Mouse (Mus musculus) MEL (cell line): ENCODE measurements at regions not wholly inside any gene's neighbourhood (a gene's known extent, or its start where the extent isn't known, plus 50 kb on each side); places are given as distances from the start of the nearest gene placed in this dataset.
A peak's percentile ranks its signal among the peaks of the same experiment; 100 is the strongest.

Experiments
- DNase-seq: peaks from one replicate; pipeline ENCODE4 v3.0.0; 2011; ENCODE audit warnings: low read depth, low spot score
- H3K27ac ChIP-seq: 2 replicates; pipeline ENCODE4 v1.5.1; 2012; ENCODE audit warnings: low read depth, mild to moderate bottlenecking, control low read depth, low read length, moderate library complexity; ENCODE audit not compliant: control insufficient read depth
- H3K27me3 ChIP-seq, 2 experiments: fragments of 150-350 bp in 1 of 2; sonication (generic) in 1 of 2; 2 replicates each; pipeline ENCODE4 v1.6.1; 2012; ENCODE audit warnings: low read length in 2 of 2, mild to moderate bottlenecking in 2 of 2, improper control_type of control experiment in 1 of 2, moderate library complexity in 1 of 2; ENCODE audit not compliant: insufficient read depth in 2 of 2, control insufficient read depth in 1 of 2
- H3K36me3 ChIP-seq, 2 experiments: 2 replicates each; pipeline ENCODE4 v1.6.1; 2012 to 2014; ENCODE audit warnings: low read length in 2 of 2, improper control_type of control experiment in 1 of 2, inconsistent platforms in 1 of 2, mild to moderate bottlenecking in 1 of 2; ENCODE audit not compliant: insufficient read depth in 2 of 2, control insufficient read depth in 1 of 2
- H3K4me1 ChIP-seq, 2 experiments: fragments of 150-350 bp in 1 of 2; sonication (generic) in 1 of 2; 2 replicates each; pipeline ENCODE4 v1.6.1; 2012; ENCODE audit warnings: low read length in 2 of 2, improper control_type of control experiment in 1 of 2, mild to moderate bottlenecking in 1 of 2; ENCODE audit not compliant: insufficient read depth in 2 of 2, control insufficient read depth in 1 of 2
- H3K4me3 ChIP-seq, 2 experiments: fragments of 150-350 bp in 1 of 2; sonication (generic) in 1 of 2; 2 replicates each; pipeline ENCODE4 v1.5.1; 2012; ENCODE audit warnings: low read depth in 2 of 2, low read length in 2 of 2, mild to moderate bottlenecking in 2 of 2, moderate library complexity in 2 of 2, control low read depth in 1 of 2, improper control_type of control experiment in 1 of 2; ENCODE audit not compliant: control insufficient read depth in 1 of 2, insufficient read depth in 1 of 2
- H3K79me2 ChIP-seq: 2 replicates; pipeline ENCODE4 v1.6.1; 2012; ENCODE audit warnings: mild to moderate bottlenecking, low read length, moderate library complexity; ENCODE audit not compliant: control insufficient read depth, poor library complexity, insufficient read depth
- H3K9ac ChIP-seq: 2 replicates; pipeline ENCODE4 v1.6.1; 2012; ENCODE audit warnings: low read depth, mild to moderate bottlenecking, control low read depth, low read length, moderate library complexity; ENCODE audit not compliant: control insufficient read depth, poor library complexity, severe bottlenecking
- H3K9me3 ChIP-seq: fragments of 150-350 bp; sonication (generic); replicated peaks from 2 replicates; pipeline ENCODE4 v1.6.1; 2012; ENCODE audit warnings: mild to moderate bottlenecking, low read length, improper control_type of control experiment, moderate library complexity; ENCODE audit not compliant: insufficient read depth
- CHD1 ChIP-seq: IDR thresholded peaks from 2 replicates; pipeline ENCODE4 v1.6.1; 2012; ENCODE audit warnings: low read depth, mild to moderate bottlenecking, inconsistent platforms, low read length, improper control_type of control experiment
- CHD2 ChIP-seq: IDR thresholded peaks from 2 replicates; pipeline ENCODE4 v1.6.1; 2011; ENCODE audit warnings: low read length, improper control_type of control experiment
- CTCF ChIP-seq, 3 experiments: IDR thresholded peaks in 2 of 3; conservative IDR thresholded peaks in 1 of 3; 2 replicates each; pipeline ENCODE4 v1.5.1; 2011 to 2012; ENCODE audit warnings: low read length in 3 of 3, low read depth in 2 of 3, mild to moderate bottlenecking in 2 of 3, improper control_type of control experiment in 1 of 3, inconsistent platforms in 1 of 3, mixed read lengths in 1 of 3, moderate library complexity in 1 of 3; ENCODE audit not compliant: control insufficient read depth in 1 of 3, insufficient read depth in 1 of 3, poor library complexity in 1 of 3, severe bottlenecking in 1 of 3
- EP300 ChIP-seq, 2 experiments: IDR thresholded peaks; 2 replicates each; pipeline ENCODE4 v1.6.1; 2011; ENCODE audit warnings: improper control_type of control experiment in 2 of 2, low read length in 2 of 2, low read depth in 1 of 2, mild to moderate bottlenecking in 1 of 2
- ETS1 ChIP-seq: IDR thresholded peaks from 2 replicates; pipeline ENCODE4 v1.6.1; 2012; ENCODE audit warnings: low read depth, mild to moderate bottlenecking, inconsistent platforms, low read length, improper control_type of control experiment, moderate library complexity
- GABPA ChIP-seq: IDR thresholded peaks from 2 replicates; pipeline ENCODE4 v1.6.1; 2012; ENCODE audit warnings: low read depth, mild to moderate bottlenecking, inconsistent platforms, low read length, improper control_type of control experiment, moderate library complexity
- GATA1 ChIP-seq: IDR thresholded peaks from 2 replicates; pipeline ENCODE4 v1.6.1; 2011; ENCODE audit warnings: low read depth, low read length, improper control_type of control experiment
- HCFC1 ChIP-seq: IDR thresholded peaks from 2 replicates; pipeline ENCODE4 v1.6.1; 2012; ENCODE audit warnings: low read depth, mild to moderate bottlenecking, inconsistent platforms, low read length, improper control_type of control experiment, moderate library complexity
- KAT2A ChIP-seq: conservative IDR thresholded peaks from 2 replicates; pipeline ENCODE4 v1.6.1; 2012; ENCODE audit warnings: low read depth, low read length, improper control_type of control experiment, inconsistent platforms
- MAFK ChIP-seq: IDR thresholded peaks from 2 replicates; pipeline ENCODE4 v1.6.1; 2011; ENCODE audit warnings: low read depth, mild to moderate bottlenecking, low read length, improper control_type of control experiment, borderline replicate concordance
- MAX ChIP-seq: IDR thresholded peaks from 2 replicates; pipeline ENCODE4 v1.6.1; 2011; ENCODE audit warnings: low read length, improper control_type of control experiment
- MAZ ChIP-seq: IDR thresholded peaks from 2 replicates; pipeline ENCODE4 v1.6.1; 2012; ENCODE audit warnings: low read depth, mild to moderate bottlenecking, inconsistent platforms, low read length, improper control_type of control experiment
- MXI1 ChIP-seq: IDR thresholded peaks from 2 replicates; pipeline ENCODE4 v1.6.1; 2011; ENCODE audit warnings: mild to moderate bottlenecking, low read depth, low read length, improper control_type of control experiment
- NRF1 ChIP-seq: IDR thresholded peaks from 2 replicates; pipeline ENCODE4 v1.6.1; 2014; ENCODE audit warnings: low read depth, mild to moderate bottlenecking, inconsistent platforms, low read length, improper control_type of control experiment, moderate library complexity; ENCODE audit not compliant: poor library complexity, insufficient read depth, severe bottlenecking
- POLR2AphosphoS2 ChIP-seq: IDR thresholded peaks from 2 replicates; pipeline ENCODE4 v1.6.1; 2011; ENCODE audit warnings: low read length, improper control_type of control experiment
- RAD21 ChIP-seq: IDR thresholded peaks from 2 replicates; pipeline ENCODE4 v1.6.1; 2011; ENCODE audit warnings: mild to moderate bottlenecking, low read depth, low read length, improper control_type of control experiment
- RCOR1 ChIP-seq: IDR thresholded peaks from 2 replicates; pipeline ENCODE4 v1.6.1; 2012; ENCODE audit warnings: low read depth, mild to moderate bottlenecking, inconsistent platforms, low read length, improper control_type of control experiment
- SIN3A ChIP-seq: IDR thresholded peaks from 2 replicates; pipeline ENCODE4 v1.6.1; 2012; ENCODE audit warnings: low read length, improper control_type of control experiment, inconsistent platforms
- SMC3 ChIP-seq: IDR thresholded peaks from 2 replicates; pipeline ENCODE4 v1.6.1; 2011; ENCODE audit warnings: low read depth, low read length, improper control_type of control experiment
- TAL1 ChIP-seq: IDR thresholded peaks from 2 replicates; pipeline ENCODE4 v1.6.1; 2012; ENCODE audit warnings: mild to moderate bottlenecking, inconsistent platforms, low read length, moderate library complexity, mixed read lengths
- TBP ChIP-seq: IDR thresholded peaks from 2 replicates; pipeline ENCODE4 v1.8.0; 2011; ENCODE audit warnings: low read depth, low read length, improper control_type of control experiment
- TCF12 ChIP-seq: IDR thresholded peaks from 2 replicates; pipeline ENCODE4 v1.6.1; 2014; ENCODE audit warnings: low read depth, mild to moderate bottlenecking, inconsistent platforms, low read length, improper control_type of control experiment, moderate library complexity
- USF1 ChIP-seq: IDR thresholded peaks from 2 replicates; pipeline ENCODE4 v1.6.1; 2014; ENCODE audit warnings: low read depth, mild to moderate bottlenecking, inconsistent platforms, low read length, improper control_type of control experiment, moderate library complexity
- USF2 ChIP-seq, 2 experiments: IDR thresholded peaks; 2 replicates each; pipeline ENCODE4 v1.6.1; 2011 to 2012; ENCODE audit warnings: improper control_type of control experiment in 2 of 2, low read length in 2 of 2, borderline replicate concordance in 1 of 2, inconsistent platforms in 1 of 2, low read depth in 1 of 2, mild to moderate bottlenecking in 1 of 2; ENCODE audit not compliant: insufficient read depth in 1 of 2
- ZC3H11A ChIP-seq: IDR thresholded peaks from 2 replicates; pipeline ENCODE4 v1.6.1; 2012; ENCODE audit warnings: low read depth, mild to moderate bottlenecking, inconsistent platforms, low read length, improper control_type of control experiment
- ZKSCAN1 ChIP-seq: IDR thresholded peaks from 2 replicates; pipeline ENCODE4 v1.6.1; 2012; ENCODE audit warnings: low read depth, mild to moderate bottlenecking, inconsistent platforms, low read length, improper control_type of control experiment, moderate library complexity
- ZNF384 ChIP-seq: IDR thresholded peaks from 2 replicates; pipeline ENCODE4 v1.6.1; 2012; ENCODE audit warnings: low read depth, mild to moderate bottlenecking, inconsistent platforms, low read length, improper control_type of control experiment

GRCm38 (mm10) chr15:46251296-46251695 lies 6117.1 kb downstream of the 9330182O14Rik start:
- Histone ChIP-seq H3K79me2 (no peaks in the 10 kb centered on the region), H3K27ac (no peak overlapping the region), H3K4me1 (no peaks in the 10 kb centered on the region), H3K36me3 (no peaks in the 10 kb centered on the region), H3K4me3 (no peak overlapping the region), H3K9me3 (no peaks in the 10 kb centered on the region), H3K9ac (no peak overlapping the region), H3K27me3 (no peaks in the 10 kb centered on the region)
- no peak for DNase-seq
- TF ChIP-seq RCOR1 (no peak), TBP (no peak), SIN3A (no peak), NRF1 (no peak), USF1 (no peak), TCF12 (no peak), ZKSCAN1 (no peak), CHD2 (no peak), KAT2A (no peak), USF2 (IDR thresholded peaks at IDR 0.05; ENCODE audit: borderline replicate concordance in 1 of 2, insufficient read depth in 1 of 2, low read depth in 1 of 2, low read length in 2 of 2) (no peak), MAX (no peak), ZNF384 (no peak), SMC3 (no peak), GABPA (no peak), MXI1 (no peak), TAL1 (no peak), MAZ (no peak), GATA1 (no peak), ZC3H11A (no peak)

GRCm38 (mm10) chr15:46285276-46285675 lies 6151.1 kb downstream of the 9330182O14Rik start:
- no peak overlapping the region for H3K27ac ChIP-seq
- DNase-seq: peak; percentile 21
- no peaks in the 10 kb centered on the region for H3K36me3 ChIP-seq
- no peaks in the 10 kb centered on the region for H3K9me3 ChIP-seq
- no peaks in the 10 kb centered on the region for H3K4me1 ChIP-seq
- H3K79me2 ChIP-seq: no peaks in the 10 kb centered on the region
- no peak overlapping the region for H3K4me3 ChIP-seq
- H3K27me3 ChIP-seq: no peaks in the 10 kb centered on the region
- TF ChIP-seq GATA1 (0 out of 2 replicates have a peak, but pooled peaks have one; percentile 29), ETS1 (peak; percentile 56), CTCF (IDR thresholded peaks at IDR 0.05 in 2 of 3, conservative IDR thresholded peaks at IDR 0.05 in 1 of 3; ENCODE audit: control insufficient read depth in 1 of 3, insufficient read depth in 1 of 3, low read depth in 2 of 3, low read length in 3 of 3, poor library complexity in 1 of 3, severe bottlenecking in 1 of 3) (no peak), POLR2AphosphoS2 (no peak), HCFC1 (no peak), CHD1 (no peak), TCF12 (peak; percentile 72), RAD21 (no peak), EP300 (IDR thresholded peaks at IDR 0.05; ENCODE audit: low read depth in 1 of 2, low read length in 2 of 2) (peak; percentile 20 to 54; a peak in 1 of 4 replicates), SIN3A (no peak), GABPA (no peak), ZNF384 (peak; percentile 80), SMC3 (no peak), MAFK (no peak)
- H3K9ac ChIP-seq: no peak overlapping the region
